Mouse (Mus musculus) right cerebral cortex, postnatal 10 days (tissue): ENCODE results near the gene Gm2696.

Experiments used
- DNase-seq, 2 experiments: peaks; one replicate each; pipeline ENCODE4 v3.0.0; 2021; ENCODE audit warnings: low spot score in 2 of 2

The Gm2696 gene

GRCm38 (mm10) chr10:77846961-77847360, 32.5 kb downstream of the Gm2696 start:
- no peak for DNase-seq

GRCm38 (mm10) chr10:77847538-77847937, 33.1 kb downstream of the Gm2696 start:
- DNase-seq, result no peak

- no peak for DNase-seq
Measured at GRCm38 (mm10) chr10:77852559-77852958, 38.1 kb downstream of the Gm2696 start, which contains the start of gene Gm10318. TSS of gene Gm10318 (plus strand) at chr10:77852859.

GRCm38 (mm10) chr10:77861675-77862074, 47.2 kb downstream of the Gm2696 start, which contains the start of gene Gm3285:
TSS of gene Gm3285 (plus strand) at chr10:77861975.
- no peak for DNase-seq

GRCm38 (mm10) chr10:77864067-77864761, 49.7 kb downstream of the Gm2696 start:
- DNase-seq, result no peak

- no peak for DNase-seq
Measured at GRCm38 (mm10) chr10:77864762-77865143, 50.3 kb downstream of the Gm2696 start.

- no peak for DNase-seq
Measured at GRCm38 (mm10) chr10:77867546-77867945, 53.1 kb downstream of the Gm2696 start.

- no peak for DNase-seq
Measured at GRCm38 (mm10) chr10:77869651-77870050, 55.2 kb downstream of the Gm2696 start.

GRCm38 (mm10) chr10:77878985-77879384, 64.5 kb downstream of the Gm2696 start:
- DNase-seq, result no peak

GRCm38 (mm10) chr10:77880305-77880704, 65.8 kb downstream of the Gm2696 start:
- no peak for DNase-seq

- DNase-seq, result no peak
Measured at GRCm38 (mm10) chr10:77882553-77882952, 68.1 kb downstream of the Gm2696 start.
